Mouse (Mus musculus): ENCODE data around the gene Tbc1d23. TPM values are rescaled to one million over a fixed set of nuclear protein-coding genes. Genes with fewer than 3 reads are reported as not detected.
"Not testable (repeated sequence)": the region's sequence is repeated elsewhere in the genome, so short reads cannot be mapped to it uniquely, and the experiment has no call there.

The Tbc1d23 gene
- total RNA-seq, 4 experiments from 2014 or later, result 37.3 to 56.9 (median 43.9) TPM

DNA sequence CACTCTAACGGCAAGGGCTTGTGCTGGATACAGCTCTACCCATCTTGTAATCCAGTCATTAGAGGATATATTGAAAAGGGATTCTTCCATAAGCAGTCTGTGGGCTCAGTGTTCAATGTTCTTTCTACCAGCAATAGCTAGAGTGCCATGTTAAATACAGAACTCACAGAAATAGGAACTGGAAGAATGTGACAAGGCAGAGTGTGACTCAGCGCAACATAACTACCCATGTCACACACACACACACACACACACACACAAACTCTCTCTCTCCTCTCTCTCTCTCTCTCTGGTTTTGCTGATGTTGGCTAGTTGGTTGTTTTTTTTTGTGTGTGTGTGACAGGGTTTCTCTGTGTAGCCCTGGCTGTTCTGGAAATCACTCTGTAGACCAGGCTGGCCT is 20.3 kb downstream of the Tbc1d23 start:
- no peak for DNase-seq

- no peak for DNase-seq
These were observed 23.0 kb downstream of the Tbc1d23 start for GRCm38 (mm10) chr16:57208342-57208741.

DNA sequence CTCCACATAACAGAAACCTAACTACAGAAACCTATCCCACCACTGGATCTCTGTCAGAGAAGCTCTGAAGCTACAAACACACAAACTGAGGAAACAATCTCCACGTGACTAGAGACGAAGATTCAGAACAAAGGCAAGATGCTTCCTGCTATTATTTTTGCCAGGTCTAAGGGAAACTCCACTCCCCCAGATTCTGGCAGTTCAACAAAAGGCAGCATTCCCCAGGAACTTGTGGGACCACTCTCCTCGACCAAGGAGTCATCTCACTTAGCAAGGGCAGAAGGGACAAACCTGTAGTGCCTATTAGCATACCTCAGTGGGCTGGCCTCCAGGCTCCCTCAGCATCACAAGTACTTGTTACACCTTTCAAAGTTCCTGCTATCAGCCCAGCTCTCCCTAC is 34.0 kb downstream of the Tbc1d23 start:
- no peak for DNase-seq

DNA sequence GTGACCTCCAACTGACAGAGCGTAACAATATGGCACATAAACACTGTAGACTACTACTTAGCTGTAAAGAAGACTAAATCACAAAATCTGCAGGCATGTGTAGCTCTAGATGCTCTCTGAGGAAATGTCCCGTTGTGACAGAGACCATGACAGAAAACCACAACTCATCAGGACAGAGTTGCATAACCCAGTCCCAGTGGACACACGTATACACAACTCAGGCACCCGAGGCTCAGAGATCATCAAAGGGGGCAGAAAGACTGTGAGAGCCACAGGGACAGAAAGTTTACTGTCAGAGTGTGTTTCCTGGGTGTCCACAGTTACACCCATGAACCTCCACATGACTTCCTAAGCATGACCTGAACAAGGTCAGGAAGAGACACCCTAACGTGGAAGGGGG is 34.7 kb downstream of the Tbc1d23 start:
- no peak for DNase-seq

- DNase-seq, result no peak
These were observed 40.1 kb downstream of the Tbc1d23 start for GRCm38 (mm10) chr16:57191214-57191613.

GRCm38 (mm10) chr16:57190390-57190789 is 40.9 kb downstream of the Tbc1d23 start:
- DNase-seq, result no peak

GRCm38 (mm10) chr16:57189493-57189892 is 41.8 kb downstream of the Tbc1d23 start:
- no peak for DNase-seq

GRCm38 (mm10) chr16:57186618-57187017 is 44.7 kb downstream of the Tbc1d23 start:
- no peak for DNase-seq

- no peak for DNase-seq
These were observed 49.3 kb downstream of the Tbc1d23 start for GRCm38 (mm10) chr16:57182037-57182436.

DNA sequence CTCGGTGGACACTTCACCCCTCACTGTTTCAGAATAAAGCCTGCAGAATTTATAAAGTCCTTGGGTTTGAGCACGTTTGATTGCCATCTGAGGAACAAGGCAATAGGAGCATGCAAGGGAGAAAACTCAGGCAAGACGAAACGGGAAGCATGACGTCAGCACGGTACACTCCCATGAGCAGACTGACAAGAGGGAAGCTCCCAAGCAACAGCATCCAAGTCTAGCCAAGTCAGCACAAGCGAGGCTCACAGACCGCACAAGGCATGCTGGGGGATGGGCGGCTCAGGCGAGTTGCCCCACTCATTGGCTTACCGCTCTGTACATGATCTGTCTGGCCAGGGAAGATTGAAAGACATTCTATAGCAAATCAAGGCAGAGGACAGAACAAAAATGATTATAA is 50.1 kb downstream of the Tbc1d23 start:
- DNase-seq, result no peak

GRCm38 (mm10) chr16:57177664-57178063 is 53.6 kb downstream of the Tbc1d23 start:
- DNase-seq, result no peak

GRCm38 (mm10) chr16:57177254-57177653 is 54.0 kb downstream of the Tbc1d23 start:
- no peak for DNase-seq

DNA sequence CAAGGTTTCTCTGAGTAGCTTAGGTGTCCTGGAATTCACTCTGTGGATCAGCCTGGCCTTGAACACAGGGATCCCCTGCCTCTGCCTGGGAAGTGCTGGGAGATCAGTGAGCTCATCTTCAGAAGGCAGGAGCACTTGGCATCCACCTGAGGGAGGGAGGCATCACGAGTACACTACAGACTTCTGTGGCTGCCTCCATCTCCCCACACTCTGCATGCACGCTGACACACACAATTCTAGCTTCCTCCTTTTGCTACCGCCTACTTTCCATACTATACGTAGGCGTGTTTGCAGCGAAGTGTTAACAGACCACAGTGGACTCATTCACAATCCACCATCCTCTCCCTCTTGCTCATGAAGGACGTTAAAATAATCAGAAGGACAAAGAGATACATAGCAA is 55.0 kb downstream of the Tbc1d23 start:
- DNase-seq, result no peak

DNA sequence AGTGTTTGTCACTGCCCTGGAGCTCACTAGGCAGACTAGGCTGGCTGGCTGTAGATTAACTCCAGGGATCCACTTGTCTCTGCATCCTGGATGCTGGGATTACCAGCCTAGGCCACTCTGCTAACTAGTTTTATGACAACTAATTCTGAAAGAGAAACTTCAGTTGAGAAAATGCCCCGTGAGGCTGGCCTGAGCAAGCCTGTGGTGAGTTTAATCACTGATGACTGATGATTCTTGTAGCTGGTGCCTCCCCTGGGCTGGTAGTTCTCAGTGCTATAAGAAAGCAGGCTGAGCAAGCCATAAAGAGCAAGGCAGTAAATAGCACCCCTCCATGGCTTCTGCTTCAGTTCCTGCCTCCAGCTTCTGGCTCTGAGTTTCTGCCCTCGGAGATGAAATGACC is 55.6 kb downstream of the Tbc1d23 start:
- no peak for DNase-seq

- not testable (repeated sequence) for DNase-seq
These were observed 56.8 kb downstream of the Tbc1d23 start for GRCm38 (mm10) chr16:57174480-57174879.

DNA sequence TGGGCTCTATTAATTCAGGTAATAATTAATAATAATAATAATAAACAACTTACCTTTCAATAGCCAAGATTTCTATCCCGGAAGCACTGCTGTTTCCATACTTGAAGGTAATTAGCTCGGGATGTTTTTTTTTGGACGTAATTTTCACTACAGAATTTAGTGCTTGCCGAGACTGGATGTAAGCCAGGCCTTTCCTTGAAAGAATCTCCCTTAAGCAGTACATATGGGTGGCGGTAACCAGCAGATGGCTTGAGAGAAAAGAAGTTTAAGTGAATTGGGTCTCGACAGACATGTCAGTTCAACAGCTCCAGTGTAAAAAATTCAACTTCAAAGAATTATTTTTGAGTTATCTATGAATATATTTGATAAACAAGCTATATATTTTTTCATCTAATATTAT is 59.7 kb downstream of the Tbc1d23 start:
- DNase-seq, result no peak

DNA sequence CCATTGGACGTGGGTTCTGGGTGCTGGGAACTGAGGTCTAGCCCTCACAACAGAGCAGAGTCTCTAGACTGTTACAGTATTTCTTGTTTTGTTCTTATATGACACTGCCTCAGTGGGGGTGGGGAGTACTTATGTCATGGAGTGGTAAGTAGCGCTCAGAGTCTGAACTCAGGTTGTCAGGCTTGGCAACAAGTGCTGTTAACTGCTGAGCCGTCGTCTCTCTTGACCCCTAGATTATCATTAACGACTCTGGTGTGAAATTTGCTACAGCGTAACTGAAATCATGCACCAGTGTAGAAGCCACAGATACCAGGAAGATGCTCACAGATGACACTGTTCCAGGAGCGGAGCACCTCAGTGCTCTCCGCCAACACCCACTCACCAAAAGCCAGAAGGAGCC is 60.1 kb downstream of the Tbc1d23 start:
- no peak for DNase-seq

GRCm38 (mm10) chr16:57168236-57168635 is 63.1 kb downstream of the Tbc1d23 start:
- no peak for DNase-seq

DNA sequence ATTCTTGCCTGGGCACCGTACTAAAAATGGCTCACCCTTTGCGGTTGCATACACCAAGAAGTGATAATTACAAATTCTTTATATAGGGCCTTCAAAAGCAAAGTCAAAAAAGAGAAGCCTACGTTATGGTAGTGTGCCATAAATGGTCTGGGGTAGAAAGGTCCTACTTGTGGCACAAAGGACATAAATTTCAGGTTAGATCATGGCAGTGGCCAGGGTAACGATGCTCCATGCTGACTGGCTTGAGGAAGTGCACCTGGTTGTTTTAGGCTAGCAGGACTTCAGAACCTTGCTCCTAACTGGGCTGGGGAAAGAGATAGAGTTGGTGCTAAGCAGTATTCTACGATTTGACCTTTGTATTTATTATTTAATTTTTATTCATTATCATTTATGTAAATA is 63.8 kb downstream of the Tbc1d23 start:
- DNase-seq, result no peak

- DNase-seq, result peak; percentile 94
These were observed 64.4 kb downstream of the Tbc1d23 start, which contains the start of gene Nit2 for GRCm38 (mm10) chr16:57166611-57167513. Nit2 (minus strand) TSS chr16:57167341.

- DNase-seq, result no peak
These were observed 65.2 kb downstream of the Tbc1d23 start for GRCm38 (mm10) chr16:57166086-57166485.

- DNase-seq, result no peak
These were observed 66.1 kb downstream of the Tbc1d23 start for GRCm38 (mm10) chr16:57165157-57165556.

- DNase-seq, result no peak
These were observed 67.6 kb downstream of the Tbc1d23 start for GRCm38 (mm10) chr16:57163694-57164093.

GRCm38 (mm10) chr16:57162841-57163240 is 68.5 kb downstream of the Tbc1d23 start:
- no peak for DNase-seq

Data from adrenal gland, adult 8-10 months (tissue).